8 mouse cellular contexts compared by ENCODE assay signal in genomic region chr17:86168231-86168981, GRCm38 (mm10). TPM values are rescaled to one million over a fixed set of nuclear protein-coding genes. Genes with fewer than 3 reads are reported as not detected.
DNase-seq lines count a peak whose midpoint lies in the region; ATAC-seq and TF ChIP-seq lines count a peak whose summit lies in the region.

No protein-coding gene starts in this region.

- H3K4me2 ChIP-seq in intestine, embryonic 14.5 days (ENCODE audit: low read length): peak overlapping the region; percentile 98
- H3K4me2 ChIP-seq in liver, embryonic 11.5 days: peak overlapping the region; percentile 99
- H3K4me2 ChIP-seq in myocyte (ENCODE audit: low read depth): peak overlapping the region; percentile 85

- H3K9ac ChIP-seq in intestine, embryonic 14.5 days (ENCODE audit: low read length): peak overlapping the region; percentile 87
- peak overlapping the region; percentile 87 for H3K9ac ChIP-seq in liver, embryonic 11.5 days (ENCODE audit: low read depth, low read length)

- no peaks in the 10 kb centered on the region for H3K79me2 ChIP-seq in myocyte (ENCODE audit: control insufficient read depth, insufficient read depth)

- no peak for TF ChIP-seq POLR2A in myocyte (IDR thresholded peaks at IDR 0.05; ENCODE audit: insufficient read length, low read depth)

- H3ac ChIP-seq in myocyte (ENCODE audit: control insufficient read depth, insufficient read length): peak overlapping the region; percentile 87

- H3K4me3 ChIP-seq in intestine, embryonic 14.5 days (ENCODE audit: low read depth, low read length): peak overlapping the region; percentile 77
- peak overlapping the region; percentile 61 for H3K4me3 ChIP-seq in liver, embryonic 11.5 days (ENCODE audit: low read depth, low read length)
- H3K4me3 ChIP-seq in myocyte: peak overlapping the region; percentile 96

- under 1% methylated on average over 64 of the region's 64 CpGs for WGBS in intestine, embryonic 14.5 days
- under 1% methylated on average over 61 of the region's 64 CpGs for WGBS in liver, embryonic 11.5 days

- H3K27ac ChIP-seq in intestine, embryonic 14.5 days (ENCODE audit: low read depth): peak overlapping the region; percentile 94; the same call in 1 of the 2 replicates
- peak overlapping the region; percentile 87; the same call in 1 of the 2 replicates for H3K27ac ChIP-seq in liver, embryonic 11.5 days (ENCODE audit: low read depth, low read length)

- peaks cover 27% of the 10 kb centered on the region for H3K4me1 ChIP-seq in intestine, embryonic 14.5 days (replicated peaks; ENCODE audit: control insufficient read depth, insufficient read depth, low read length)
- peaks cover 14% of the 10 kb centered on the region for H3K4me1 ChIP-seq in liver, embryonic 11.5 days (replicated peaks; ENCODE audit: control insufficient read depth, insufficient read depth, low read length)

- H3K9me3 ChIP-seq in intestine, embryonic 14.5 days (ENCODE audit: control insufficient read depth, low read length): no peaks in the 10 kb centered on the region
- H3K9me3 ChIP-seq in liver, embryonic 11.5 days (ENCODE audit: control insufficient read depth, low read length): no peaks in the 10 kb centered on the region

- no peaks in the 10 kb centered on the region for H3K27me3 ChIP-seq in intestine, embryonic 14.5 days (replicated peaks; ENCODE audit: control insufficient read depth, insufficient read depth, low read length)
- peaks cover 14% of the 10 kb centered on the region for H3K27me3 ChIP-seq in liver, embryonic 11.5 days (replicated peaks; ENCODE audit: control insufficient read depth, insufficient read depth, low read length)
- no peaks in the 10 kb centered on the region for H3K27me3 ChIP-seq in myocyte (ENCODE audit: control insufficient read depth, insufficient read depth, insufficient read length)

- peaks cover 5% of the 10 kb centered on the region; the same call in 1 of the 2 replicates for H3K36me3 ChIP-seq in intestine, embryonic 14.5 days (ENCODE audit: control insufficient read depth, insufficient read depth, low read length)
- H3K36me3 ChIP-seq in liver, embryonic 11.5 days (ENCODE audit: control insufficient read depth, insufficient read depth, low read length): no peaks in the 10 kb centered on the region
- H3K36me3 ChIP-seq in myocyte (ENCODE audit: control insufficient read depth, insufficient read depth): no peaks in the 10 kb centered on the region

- peak; percentile 19 for DNase-seq in ovary, postnatal 10 days (ENCODE audit: low spot score)
- no peak for DNase-seq in ovary, adult 18-20 months (ENCODE audit: low spot score)
- peak; percentile 71 to 76 for DNase-seq in cerebellum, postnatal 25 days
- DNase-seq in gastrocnemius, postnatal 25 days: peak; percentile 32
- peak; percentile 78 for DNase-seq in intestine, embryonic 14.5 days (ENCODE audit: low spot score)
- no peak for DNase-seq in liver, embryonic 11.5 days (ENCODE audit: low spot score)
- peak; percentile 16 for DNase-seq in thymus, postnatal 0 days (ENCODE audit: low spot score)

- no peak for ATAC-seq in intestine, embryonic 14.5 days (replicated peaks; ENCODE audit: low FRiP score, low TSS enrichment, low read depth)
- ATAC-seq in liver, embryonic 11.5 days (replicated peaks; ENCODE audit: low FRiP score): no peak

TF ChIP-seq in myocyte, 11 proteins besides CTCF, POLR2A, EP300 and RAD21:
- TF ChIP-seq TCF3 (IDR thresholded peaks at IDR 0.05; ENCODE audit: insufficient read length, low read depth): no peak
- TF ChIP-seq USF1 (IDR thresholded peaks at IDR 0.05; ENCODE audit: low read depth): no peak
- no peak for TF ChIP-seq MYOD1 (IDR thresholded peaks at IDR 0.05; ENCODE audit: control insufficient read depth in 1 of 3, insufficient read length in 2 of 3, low read depth in 2 of 3)
- no peak for TF ChIP-seq CEBPB (IDR thresholded peaks at IDR 0.05; ENCODE audit: insufficient read depth, poor library complexity, severe bottlenecking)
- TF ChIP-seq POLR2AphosphoS2 (IDR thresholded peaks at IDR 0.05; ENCODE audit: insufficient read length, low read depth): no peak

RNA-seq across cellular contexts. Expression of gene Prkce, which starts 0.8 kb away (rescaled TPM):
- 1 to 10 TPM; 6.9 to 7.4 TPM for total RNA-seq in gastrocnemius, postnatal 25 days (2021)
- 7.5 and 7.7 TPM in 2 replicates for polyA plus RNA-seq in intestine, embryonic 14.5 days (2014; fragmentation: Nextera tagmentation; extraction: Ambion mirVana)
- polyA plus RNA-seq in liver, embryonic 11.5 days (2014; fragmentation: Nextera tagmentation; extraction: Ambion mirVana): 3.7 and 4.0 TPM in 2 replicates
- 1.9 TPM for polyA plus RNA-seq in myocyte (2012; fragmentation: generic; extraction: Trizol)
- 1.2 and 1.6 TPM in 2 replicates for polyA plus RNA-seq in thymus, postnatal 0 days (2015; fragmentation: Nextera tagmentation; extraction: Ambion mirVana)

RNA-seq across cellular contexts. Expression of gene Srbd1, which starts 23.4 kb away (rescaled TPM):
- total RNA-seq in gastrocnemius, postnatal 25 days (2021): 1 to 10 TPM; 4.7 to 5.3 TPM
- 7.5 and 9.4 TPM in 2 replicates for polyA plus RNA-seq in intestine, embryonic 14.5 days (2014; fragmentation: Nextera tagmentation; extraction: Ambion mirVana)
- polyA plus RNA-seq in liver, embryonic 11.5 days (2014; fragmentation: Nextera tagmentation; extraction: Ambion mirVana): 11.5 and 13.3 TPM in 2 replicates
- polyA plus RNA-seq in myocyte (2012; fragmentation: generic; extraction: Trizol): 6.1 TPM
- 12.1 and 15.2 TPM in 2 replicates for polyA plus RNA-seq in thymus, postnatal 0 days (2015; fragmentation: Nextera tagmentation; extraction: Ambion mirVana)

Comparison
In these comparisons a context has a peak if more than half of its experiments do, and no peak if none do; other contexts are left out.
1. DNase-seq: peak in ovary, postnatal 10 days (single experiment), cerebellum, postnatal 25 days (2 of 2), gastrocnemius, postnatal 25 days (single experiment), intestine, embryonic 14.5 days (single experiment) and thymus, postnatal 0 days (single experiment); none in ovary, adult 18-20 months (single experiment) and liver, embryonic 11.5 days (single experiment).
2. Peak in every context shown above with its lines, with median percentiles within 50 percentile points of each other: H3K4me2 ChIP-seq and H3K4me3 ChIP-seq.